Mouse (Mus musculus) neural tube, embryonic 11.5 days (tissue): ENCODE data around the gene Il6st. TPM values are rescaled to one million over a fixed set of nuclear protein-coding genes. Genes with fewer than 3 reads are reported as not detected.

ENCODE experiments used
- polyA plus RNA-seq: library from polyadenylated mRNA; unstranded; fragments of >200 nt; fragmentation: Nextera tagmentation; extraction: Ambion mirVana; gene quantifications from 2 replicates; pipeline ENCODE4 v1.2.1, GENCODE M21; 2014

The Il6st gene
- polyA plus RNA-seq, 1 experiment from 2014 or later = 33.1 TPM

Other genes starting within 250 kb of the Il6st start
- 2.0 and 2.6 TPM in 2 replicates for gene Ankrd55, start 175.6 kb upstream of the Il6st start, polyA plus RNA-seq
- gene Il31ra, start 130.3 kb downstream of the Il6st start, polyA plus RNA-seq = 0.13 TPM in 1 of 2 replicates, not detected in the other
- 0.30 and 1.0 TPM in 2 replicates for gene Ddx4, start 188.4 kb downstream of the Il6st start, polyA plus RNA-seq
- gene Slc38a9, start 196.7 kb downstream of the Il6st start, polyA plus RNA-seq = 17.6 and 18.9 TPM in 2 replicates